Mouse (Mus musculus): ENCODE data around the gene Daxx.

Daxx gene

DNA sequence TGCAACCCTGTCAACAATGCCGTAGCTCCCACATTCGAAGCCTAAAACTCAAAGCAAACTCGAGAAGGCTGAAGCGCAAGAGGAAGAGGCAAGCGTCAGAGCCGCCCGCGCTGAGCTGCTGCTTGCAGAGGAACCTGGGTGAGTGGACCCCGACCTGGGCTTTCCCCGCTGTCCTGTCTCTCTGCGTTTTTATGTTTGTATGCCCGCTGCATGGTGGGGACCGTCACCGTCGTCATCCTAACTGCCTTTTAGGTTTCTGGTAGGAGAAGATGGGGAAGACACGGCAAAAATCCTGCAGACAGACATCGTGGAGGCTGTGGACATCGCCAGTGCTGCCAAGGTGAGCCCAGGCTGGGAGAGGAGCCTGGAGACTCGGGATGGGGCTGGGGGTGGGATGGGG, 32.2 kb downstream of the Daxx start:
- WGBS = 56% methylated on average over 19 of the region's 19 CpGs

DNA sequence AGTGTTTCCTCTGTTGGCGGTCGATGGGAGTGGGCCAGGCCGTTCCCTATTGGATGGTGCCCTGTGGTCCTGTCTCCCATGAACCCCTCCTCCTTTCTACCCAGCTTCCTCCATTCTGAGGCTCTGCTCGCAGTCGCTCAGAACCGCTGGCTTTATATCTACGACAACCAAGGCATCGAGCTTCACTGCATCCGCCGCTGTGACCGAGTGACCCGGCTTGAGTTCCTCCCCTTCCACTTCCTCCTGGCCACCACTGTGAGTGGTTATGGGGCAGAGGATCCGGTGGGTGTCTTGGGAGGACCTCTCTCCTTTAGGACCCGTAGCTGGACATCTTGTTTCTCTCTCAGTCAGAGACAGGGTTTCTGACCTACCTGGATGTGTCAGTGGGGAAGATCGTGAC, 34.2 kb downstream of the Daxx start:
- WGBS = 94% methylated on average over 15 of the region's 15 CpGs

- WGBS = 59% methylated on average over 10 of the region's 10 CpGs
Observed at GRCm38 (mm10) chr17:33947430-33948089, 38.3 kb downstream of the Daxx start.

GRCm38 (mm10) chr17:33948090-33948904, 39.1 kb downstream of the Daxx start:
- WGBS = 86% methylated on average over 22 of the region's 22 CpGs

DNA sequence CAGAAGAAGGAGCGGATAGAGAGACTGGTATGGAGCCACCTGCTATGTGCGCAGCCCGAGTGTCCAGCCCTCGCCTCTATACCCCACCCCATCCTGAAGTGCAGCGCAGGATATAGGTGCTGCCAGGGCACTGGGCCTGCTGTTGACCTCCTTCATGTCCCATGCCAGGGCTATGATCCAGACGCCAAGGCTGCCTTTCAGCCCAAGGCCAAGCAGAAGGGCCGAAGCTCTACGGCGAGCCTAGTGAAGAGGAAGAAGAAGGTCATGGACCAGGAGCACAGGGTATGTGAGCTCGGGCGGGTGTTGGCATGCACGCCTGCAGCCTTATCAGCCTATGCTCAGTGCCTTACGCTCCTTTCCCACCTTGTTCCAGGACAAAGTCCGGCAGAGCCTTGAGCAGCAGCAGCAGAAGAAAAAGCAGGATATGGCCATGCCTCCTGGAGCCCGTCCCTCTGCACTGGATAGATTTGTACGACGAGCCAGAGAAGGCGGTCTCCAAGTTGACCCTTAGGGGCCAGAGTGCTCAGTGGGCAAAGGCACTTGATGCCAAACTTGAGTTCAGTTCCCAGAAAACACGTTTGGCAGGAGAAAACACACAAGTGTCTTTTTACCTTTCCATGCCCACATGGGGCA, 39.8 kb downstream of the Daxx start:
- WGBS = 88% methylated on average over 19 of the region's 19 CpGs

DNA sequence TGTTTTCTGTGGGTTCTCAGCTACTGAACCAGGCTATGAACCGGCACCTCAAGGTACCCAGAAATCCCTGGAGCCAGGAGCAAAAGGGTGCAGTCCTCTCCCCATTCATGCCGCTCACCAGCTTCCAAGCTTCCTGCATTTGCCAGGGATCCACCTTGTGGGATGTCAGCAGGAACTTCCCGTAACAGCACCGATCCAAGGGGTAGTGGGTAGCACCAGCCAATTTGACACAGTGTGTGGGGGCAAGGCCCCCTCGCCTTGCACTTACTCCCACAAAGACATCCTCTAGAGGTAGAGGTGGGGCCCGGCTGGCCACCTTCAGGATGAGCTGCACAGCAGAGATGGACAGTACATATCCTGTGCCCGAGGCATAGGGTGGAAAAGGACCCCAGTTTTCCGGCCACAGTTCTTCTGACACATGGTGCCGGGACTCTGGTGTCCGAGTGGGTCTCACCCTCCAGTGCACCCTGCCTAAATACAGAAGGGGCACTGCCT, 41.0 kb downstream of the Daxx start:
- WGBS = 57% methylated on average over 10 of the region's 10 CpGs

GRCm38 (mm10) chr17:33951021-33951946, 42.1 kb downstream of the Daxx start, which contains the start of gene B3galt4:
Gene B3galt4, minus strand, starts transcription at chr17:33951488.
- WGBS = under 1% methylated on average over 45 of the region's 45 CpGs

- WGBS = 77% methylated on average over 13 of the region's 13 CpGs
Observed at GRCm38 (mm10) chr17:33952015-33952414, 42.8 kb downstream of the Daxx start.

- WGBS = 66% methylated on average over 4 of the region's 4 CpGs
Observed at GRCm38 (mm10) chr17:33952879-33953278, 43.7 kb downstream of the Daxx start.

DNA sequence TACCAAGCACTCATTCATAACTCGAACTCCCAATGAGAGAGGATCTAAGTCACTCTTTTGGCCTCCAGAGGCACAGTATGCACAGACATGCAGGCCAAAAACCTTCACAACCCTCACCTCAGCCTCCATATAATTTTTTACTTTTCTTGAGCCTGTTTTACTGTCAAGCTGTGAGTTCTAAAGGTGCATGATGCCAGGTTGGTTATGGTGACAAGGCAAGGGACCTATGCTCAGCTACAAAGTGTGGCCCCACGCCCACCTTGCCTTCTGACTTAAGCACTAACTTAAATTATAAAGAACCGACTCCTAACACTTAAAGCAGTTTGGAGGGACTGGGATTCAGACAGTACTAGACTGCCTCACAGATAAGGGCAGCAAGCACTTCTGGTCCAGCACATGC, 44.1 kb downstream of the Daxx start:
- WGBS = 82% methylated on average over 3 of the region's 3 CpGs

DNA sequence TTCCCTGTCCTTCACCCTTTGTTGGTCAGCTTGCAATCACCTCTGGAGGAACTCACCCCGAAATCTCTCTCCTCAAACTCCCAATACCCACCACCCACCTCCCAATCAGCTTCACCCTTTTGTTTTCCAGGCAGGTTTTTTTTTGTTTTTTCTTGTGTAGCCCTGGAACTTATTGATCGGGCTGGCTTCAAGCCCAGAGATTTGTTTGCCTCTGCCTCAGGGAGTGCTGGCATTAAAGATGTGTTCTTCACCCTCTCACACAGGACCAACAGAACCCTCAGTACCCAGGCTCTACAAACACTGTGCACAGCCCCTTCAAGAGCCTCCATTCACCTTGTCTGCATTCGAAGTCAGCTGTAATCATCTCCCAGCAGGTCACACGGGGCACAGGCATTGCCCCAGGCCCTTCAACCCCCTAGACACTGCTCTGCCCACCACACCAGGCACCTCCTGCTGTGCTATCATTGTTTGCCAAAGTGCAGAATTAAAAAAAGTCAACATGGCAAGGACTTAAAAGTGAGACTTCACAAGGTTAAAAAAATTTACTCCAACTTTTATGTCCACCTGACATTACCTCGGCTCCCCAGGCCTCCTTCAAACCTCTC, 44.8 kb downstream of the Daxx start:
- WGBS = 16% methylated on average over 5 of the region's 5 CpGs

GRCm38 (mm10) chr17:33954646-33955554, 45.7 kb downstream of the Daxx start:
- under 1% methylated on average over 33 of the region's 33 CpGs for WGBS

DNA sequence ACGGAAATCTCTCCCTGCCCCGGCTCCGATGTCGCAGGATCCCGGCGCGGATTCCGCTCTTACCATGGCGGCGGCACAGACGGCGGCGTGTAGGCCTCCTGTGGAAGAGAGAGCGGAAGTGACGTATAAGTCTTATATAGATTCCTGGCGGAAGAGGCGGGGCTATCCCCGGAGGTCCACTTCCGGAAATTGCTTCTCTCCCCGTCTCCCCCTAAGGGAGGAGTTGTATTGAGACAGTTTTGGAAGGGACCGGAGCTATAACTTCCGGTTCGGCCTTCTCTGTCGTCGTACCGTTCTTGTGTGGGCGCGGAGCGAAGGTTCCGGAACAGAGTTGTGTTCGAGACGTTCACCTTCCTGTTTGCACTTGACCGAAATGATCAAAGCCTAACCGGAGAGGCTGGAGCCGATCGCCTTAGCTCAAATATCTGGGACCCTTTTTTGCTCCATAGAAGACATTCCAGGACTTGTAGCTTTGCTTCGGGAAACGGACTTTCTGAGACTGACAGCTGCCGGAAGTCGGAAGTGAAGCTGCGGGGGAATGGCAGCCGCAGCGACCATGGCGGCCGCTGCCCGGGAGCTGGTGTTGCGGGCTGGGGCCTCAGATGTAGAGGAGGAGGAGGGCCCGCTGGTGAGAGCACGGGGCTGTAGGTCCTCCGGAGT, 46.5 kb downstream of the Daxx start, which contains the start of the genes Vps52 and Rps18:
Vps52 (plus strand) TSS at position 258 of the 660 bp plus-strand sequence.
Rps18 (minus strand) TSS at position 447 of the 660 bp plus-strand sequence.
- WGBS = under 1% methylated on average over 50 of the region's 50 CpGs

DNA sequence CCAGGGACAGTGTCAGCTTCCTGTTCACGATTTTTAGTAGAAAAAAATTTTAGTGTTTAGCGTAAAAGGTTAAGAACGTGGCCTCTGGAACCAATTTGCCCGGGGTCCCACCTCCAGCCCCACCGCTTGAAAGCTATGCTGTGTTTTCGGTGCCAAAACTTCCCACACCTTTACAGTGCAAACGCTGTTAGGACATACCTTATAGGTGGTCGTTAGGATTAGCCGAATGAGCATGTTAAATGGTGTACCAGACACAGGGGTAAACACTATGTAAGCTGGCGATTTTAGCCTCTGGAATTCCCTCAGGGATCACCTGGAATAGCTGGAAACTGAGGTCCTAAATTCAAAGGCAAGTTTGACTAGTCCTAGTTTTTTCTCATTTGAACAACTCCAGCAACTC, 47.1 kb downstream of the Daxx start:
- 6% methylated on average over 10 of the region's 10 CpGs for WGBS

DNA sequence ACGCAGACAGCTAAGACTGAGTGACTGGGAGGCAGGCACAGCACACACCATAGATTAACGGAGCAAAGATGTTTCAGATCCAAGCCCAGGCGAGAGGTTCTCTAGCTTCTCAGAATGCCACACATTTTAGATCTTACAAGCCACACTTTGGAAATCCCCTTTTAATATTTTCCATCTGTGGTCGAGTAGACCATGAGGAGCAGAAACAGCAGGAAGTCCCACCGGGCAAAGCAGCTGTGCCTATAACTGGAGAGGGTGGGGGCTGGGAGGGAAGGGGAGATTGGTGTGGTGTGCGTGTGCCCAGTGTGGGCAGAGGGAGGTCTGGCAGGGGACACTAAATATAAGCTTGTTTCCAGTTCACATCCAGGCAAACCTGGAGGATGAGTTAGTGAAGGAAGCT, 48.3 kb downstream of the Daxx start:
- 84% methylated on average over 6 of the region's 6 CpGs for WGBS

DNA sequence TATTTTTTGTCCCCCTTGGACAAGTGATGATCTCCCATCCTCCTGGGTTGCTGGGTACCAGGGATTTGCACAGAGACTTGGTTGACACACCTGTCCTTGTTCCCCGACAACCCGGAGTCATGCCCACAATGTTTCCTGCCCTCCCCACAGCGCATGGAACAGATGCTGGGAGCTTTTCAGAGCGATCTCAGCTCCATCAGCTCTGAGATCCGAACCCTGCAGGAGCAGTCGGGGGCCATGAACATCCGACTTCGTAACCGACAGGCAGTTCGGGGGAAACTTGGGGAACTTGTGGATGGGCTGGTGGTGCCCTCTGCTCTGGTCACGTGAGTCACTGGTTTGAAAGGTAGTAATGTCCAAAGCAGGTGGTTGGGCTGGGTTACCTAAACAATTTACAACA, 49.2 kb downstream of the Daxx start:
- whole genome bisulfite sequencing = 95% methylated on average over 11 of the region's 11 CpGs

DNA sequence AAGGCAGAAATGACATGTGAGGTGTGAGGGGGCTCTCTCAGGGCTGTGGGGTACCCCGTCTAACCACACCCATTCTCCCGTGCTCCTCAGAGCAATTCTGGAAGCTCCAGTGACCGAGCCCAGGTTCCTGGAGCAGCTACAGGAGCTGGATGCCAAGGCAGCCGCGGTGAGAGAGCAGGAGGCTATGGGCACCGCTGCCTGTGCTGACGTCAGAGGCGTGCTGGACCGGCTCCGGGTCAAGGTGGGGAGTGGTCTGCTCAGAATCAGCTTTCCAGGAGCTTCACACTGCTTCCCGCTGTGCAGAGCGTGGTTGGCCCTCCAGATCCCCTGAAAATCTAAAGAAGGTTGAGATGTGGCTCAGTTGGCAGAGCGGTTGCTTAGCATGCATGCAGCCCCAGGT, 49.9 kb downstream of the Daxx start:
- WGBS = 95% methylated on average over 13 of the region's 13 CpGs

DNA sequence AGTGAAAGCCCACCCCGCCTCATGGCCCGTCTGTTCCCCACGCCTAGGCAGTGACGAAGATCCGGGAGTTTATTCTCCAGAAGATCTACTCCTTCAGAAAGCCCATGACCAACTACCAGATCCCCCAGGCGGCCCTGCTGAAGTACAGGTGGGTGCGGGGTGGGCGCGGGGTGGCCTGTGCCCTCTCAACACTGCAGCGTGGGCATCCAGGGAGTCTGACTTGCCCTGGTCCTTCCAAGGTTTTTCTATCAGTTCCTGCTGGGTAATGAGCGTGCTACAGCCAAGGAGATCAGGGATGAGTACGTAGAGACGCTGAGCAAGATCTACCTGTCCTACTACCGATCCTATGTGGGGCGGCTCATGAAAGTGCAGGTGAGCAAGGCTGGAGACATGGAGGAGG, 50.7 kb downstream of the Daxx start:
- WGBS = 90% methylated on average over 15 of the region's 15 CpGs

DNA sequence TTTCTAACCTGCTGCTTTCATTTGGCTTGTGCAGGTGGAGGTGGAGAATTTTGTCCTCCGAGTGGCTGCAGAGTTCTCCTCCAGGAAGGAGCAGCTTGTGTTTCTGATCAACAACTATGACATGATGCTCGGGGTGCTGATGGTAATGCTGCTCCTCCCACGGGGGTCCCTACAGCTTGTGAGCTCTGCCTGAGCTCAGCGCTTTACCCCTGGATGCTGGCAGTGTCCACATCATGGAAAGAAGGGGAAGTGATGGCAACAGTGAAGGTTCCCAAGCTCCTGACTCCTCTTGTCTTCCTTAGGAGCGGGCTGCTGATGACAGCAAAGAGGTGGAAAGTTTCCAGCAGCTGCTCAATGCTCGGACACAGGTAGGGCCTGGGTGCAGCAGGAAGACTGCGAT, 53.7 kb downstream of the Daxx start:
- 89% methylated on average over 7 of the region's 7 CpGs for WGBS

All from cerebral cortex, adult 2 months (tissue).